Mouse (Mus musculus) cerebellum, adult 8-10 months (tissue): ENCODE measurements at regions not wholly inside any gene's neighbourhood (a gene's known extent, or its start where the extent isn't known, plus 50 kb on each side); places are given as distances from the start of the nearest gene placed in this dataset.

Experiments used
- DNase-seq: peaks from one replicate; pipeline ENCODE4 v3.0.0; 2022

DNA sequence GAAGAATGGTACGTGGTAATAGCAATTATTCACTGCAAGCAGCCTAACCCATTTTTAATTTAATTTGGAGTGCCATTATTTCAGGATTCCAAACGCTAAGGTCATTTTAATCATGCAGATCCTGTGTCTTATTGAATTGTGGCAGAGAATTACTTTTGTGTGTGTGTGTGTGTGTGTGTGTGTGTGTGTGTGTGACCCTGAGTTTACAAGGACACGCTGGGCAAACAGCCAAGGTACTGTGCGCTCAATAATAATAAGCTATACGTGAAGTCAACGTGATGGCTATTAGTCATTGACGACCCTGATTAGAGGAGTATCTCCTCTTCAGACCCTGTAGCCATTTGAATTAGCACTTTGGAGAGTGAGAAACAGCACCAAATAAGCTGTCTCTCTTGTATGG lies 144.1 kb downstream of the Klf7 start:
- DNase-seq: no peak

GRCm38 (mm10) chr1:63977302-63977888 lies 144.7 kb downstream of the Klf7 start:
- no peak for DNase-seq

DNA sequence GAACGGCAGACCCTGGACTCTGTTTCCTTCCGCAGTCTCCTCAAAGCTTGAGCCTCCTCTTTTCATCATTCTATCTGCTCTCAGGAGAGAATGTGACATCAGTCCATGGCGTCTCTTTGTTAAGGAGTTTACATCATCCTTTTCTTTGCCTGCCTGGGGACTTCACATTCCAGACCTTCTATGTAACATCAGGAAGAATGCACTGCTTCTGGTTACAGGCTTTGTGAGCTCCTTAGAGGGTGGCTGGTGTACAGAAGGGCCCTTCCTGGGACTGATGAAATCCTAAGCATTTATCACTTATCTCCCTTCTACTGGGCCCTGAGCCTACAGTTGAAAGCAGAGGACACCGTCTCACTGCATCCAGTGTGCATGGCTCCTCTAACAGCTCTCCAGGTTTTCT lies 145.2 kb downstream of the Klf7 start:
- DNase-seq: no peak

GRCm38 (mm10) chr1:63967849-63968248 lies 154.2 kb downstream of the Klf7 start:
- DNase-seq: no peak

DNA sequence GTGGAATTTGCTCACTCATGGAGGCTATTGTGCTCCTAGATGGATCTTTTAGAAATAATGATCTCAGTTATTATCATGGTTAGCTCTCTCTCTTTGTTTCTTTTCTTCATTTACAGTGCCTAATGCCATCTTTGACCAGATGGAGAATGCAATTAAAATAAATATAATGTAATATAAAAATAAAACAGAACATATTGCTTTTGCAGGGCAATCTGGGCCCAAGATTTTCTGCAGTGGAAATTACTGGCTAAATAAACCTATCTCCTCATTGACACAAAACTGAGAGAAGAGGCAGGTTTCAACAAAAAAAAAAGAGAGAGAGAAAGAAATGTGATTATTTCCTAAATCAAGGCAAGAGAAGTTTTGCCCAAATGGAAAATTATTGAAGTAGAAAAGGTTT lies 156.6 kb downstream of the Klf7 start:
- no peak for DNase-seq

- no peak for DNase-seq
Observed at GRCm38 (mm10) chr1:63964519-63964918, 157.6 kb downstream of the Klf7 start.

DNA sequence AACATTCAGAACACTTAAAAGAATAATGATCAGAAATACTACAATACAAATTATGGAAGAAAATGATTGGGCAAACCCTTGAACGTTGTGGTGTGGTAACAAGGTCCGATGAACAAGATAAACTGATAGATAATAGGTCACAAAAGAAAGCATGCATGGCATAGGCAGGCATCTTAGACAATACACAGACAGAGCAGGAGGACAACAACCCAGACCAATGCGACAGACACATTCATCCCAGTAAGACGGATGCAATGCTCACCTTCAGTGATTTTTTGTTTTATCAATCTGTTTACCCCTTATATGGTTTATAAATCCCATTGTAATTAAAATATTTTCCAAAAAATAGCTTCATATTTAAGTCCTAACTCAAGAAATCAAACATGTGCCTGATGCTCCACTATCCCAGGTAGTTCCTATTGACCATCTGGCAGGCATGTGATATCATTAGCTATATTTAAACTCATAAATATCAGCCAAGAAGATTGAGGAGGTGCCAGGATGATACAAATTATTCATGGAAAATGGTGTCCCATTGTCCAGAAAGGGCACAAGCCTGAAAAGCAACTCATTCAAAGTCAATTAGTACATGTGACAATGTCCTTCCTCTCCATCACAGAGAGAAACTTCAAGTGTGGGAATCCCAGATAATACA lies 166.3 kb downstream of the Klf7 start:
- DNase-seq: peak; percentile 66

DNA sequence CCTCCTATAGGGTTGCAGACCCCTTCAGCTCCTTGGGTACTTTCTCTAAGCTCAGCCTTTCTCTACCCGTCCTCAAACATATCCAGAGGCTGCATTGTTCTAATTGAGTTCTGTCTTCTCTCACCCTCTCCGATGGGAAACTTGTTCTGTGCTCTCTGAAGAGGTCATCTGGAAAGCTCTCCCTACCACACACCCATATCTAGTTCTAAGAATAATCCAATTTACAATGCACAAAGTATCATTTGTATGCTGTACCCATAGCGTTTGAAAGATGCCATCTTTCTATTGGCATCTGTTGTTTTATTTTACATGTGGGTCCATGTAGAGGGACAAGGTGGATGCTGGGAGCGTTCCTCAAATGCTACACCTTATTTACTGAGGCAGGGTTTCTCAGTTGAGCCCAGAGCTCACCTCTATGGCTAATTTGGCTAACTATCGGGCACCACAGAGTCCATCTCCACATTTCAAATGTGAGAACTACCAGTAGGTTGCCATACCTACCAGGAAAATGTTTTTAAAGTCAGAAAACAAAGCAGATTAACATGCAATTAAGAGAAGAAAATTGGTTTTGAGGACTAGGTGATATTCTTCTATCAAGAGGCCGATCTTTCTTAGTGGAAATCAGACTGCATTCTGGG lies 167.1 kb downstream of the Klf7 start:
- no peak for DNase-seq

GRCm38 (mm10) chr1:63954172-63954571 lies 167.9 kb downstream of the Klf7 start:
- no peak for DNase-seq

DNA sequence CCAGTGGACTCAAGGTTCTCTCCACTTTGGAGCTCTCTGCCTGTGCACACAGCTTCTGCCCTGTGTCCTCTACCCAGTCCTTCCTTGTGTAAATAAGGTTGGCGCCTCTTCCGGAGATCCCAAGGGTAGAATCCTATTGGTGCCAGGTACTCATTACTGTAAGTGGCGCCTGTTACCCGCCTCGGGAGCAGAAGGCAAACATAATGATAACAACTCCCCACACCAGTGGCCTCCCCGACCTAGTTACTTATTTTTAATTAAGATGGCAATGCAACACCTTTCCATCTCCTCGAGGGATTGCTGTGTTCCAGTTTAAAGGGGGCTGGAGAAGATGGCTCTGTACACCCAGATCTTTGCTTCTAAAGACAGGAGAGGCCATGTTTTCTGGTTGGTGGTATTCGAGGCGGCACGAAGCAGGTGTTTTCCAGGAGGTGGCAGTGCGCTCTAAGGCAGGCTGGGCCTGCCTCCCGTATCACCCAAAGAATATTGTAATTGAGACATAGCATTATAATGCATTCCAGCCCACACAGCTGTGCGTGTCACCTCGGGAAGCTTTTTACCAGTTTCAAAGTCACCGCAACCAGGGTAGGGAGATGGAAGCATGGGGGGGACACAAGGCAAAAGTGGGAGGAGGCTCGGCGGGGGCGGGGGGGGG lies 168.7 kb downstream of the Klf7 start:
- DNase-seq: peak; percentile 43

DNA sequence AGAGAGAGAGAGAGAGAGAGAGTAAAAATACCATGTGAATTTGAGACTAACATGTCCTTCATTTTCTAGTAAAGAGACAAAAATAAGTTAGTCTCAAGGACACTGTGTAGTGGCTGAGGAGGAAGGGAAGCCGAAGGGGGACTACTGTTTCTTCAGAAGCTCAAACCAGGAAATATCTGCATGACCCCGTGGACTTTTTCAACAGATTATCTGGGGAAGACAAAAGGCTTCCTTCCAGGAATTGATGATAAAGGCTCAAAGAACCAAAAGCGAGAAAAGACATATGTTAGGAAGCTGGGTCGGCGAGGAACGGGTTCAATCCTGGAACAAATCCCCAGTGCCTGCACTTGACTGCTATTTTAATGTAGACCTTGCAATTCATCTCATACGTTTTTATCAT lies 170.4 kb downstream of the Klf7 start:
- DNase-seq: no peak

GRCm38 (mm10) chr1:63947278-63947677 lies 174.8 kb downstream of the Klf7 start:
- no peak for DNase-seq

DNA sequence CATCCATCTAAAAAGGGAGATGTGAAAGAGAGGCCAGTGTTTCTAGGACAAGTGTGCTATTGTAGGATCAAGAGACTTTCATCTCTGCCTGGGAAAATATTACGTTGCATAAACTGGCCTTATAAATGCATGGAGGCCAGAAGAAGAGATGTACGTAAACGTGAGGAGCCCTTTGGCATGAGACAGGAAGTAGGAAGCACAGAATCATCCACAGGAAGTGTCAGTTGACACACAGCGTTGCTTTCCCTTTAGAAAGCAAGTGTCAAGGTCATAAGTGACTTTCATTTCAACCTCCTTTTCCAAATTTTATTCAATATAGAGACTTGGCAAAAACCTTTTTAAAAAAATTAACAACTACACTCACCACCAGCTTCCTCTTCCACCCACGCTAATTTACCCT lies 175.2 kb downstream of the Klf7 start:
- DNase-seq: no peak

DNA sequence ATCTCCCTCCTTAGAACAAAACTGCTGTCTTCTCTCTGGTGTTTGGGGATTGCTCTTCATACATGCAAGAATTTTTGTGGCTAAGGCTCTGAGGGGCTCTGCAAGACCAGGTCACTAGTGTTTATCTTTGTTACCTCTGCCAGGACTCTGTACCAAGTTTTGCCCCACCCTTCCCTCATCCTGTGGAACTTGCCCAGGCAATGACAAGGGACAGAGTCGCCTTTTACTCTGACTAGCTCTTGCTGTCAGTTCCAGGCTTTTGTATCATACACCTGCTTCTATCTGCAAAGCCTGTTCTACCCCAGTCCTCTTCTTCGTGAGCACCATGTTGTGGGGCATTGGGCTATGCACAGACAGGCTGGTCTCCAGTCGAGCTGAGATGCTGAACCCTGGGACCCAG lies 175.7 kb upstream of the 4933402D24Rik start:
- DNase-seq: no peak

GRCm38 (mm10) chr1:63938416-63938815 lies 169.3 kb upstream of the 4933402D24Rik start:
- DNase-seq: no peak

- DNase-seq: no peak
Observed at GRCm38 (mm10) chr1:63937480-63937879, 168.4 kb upstream of the 4933402D24Rik start.

DNA sequence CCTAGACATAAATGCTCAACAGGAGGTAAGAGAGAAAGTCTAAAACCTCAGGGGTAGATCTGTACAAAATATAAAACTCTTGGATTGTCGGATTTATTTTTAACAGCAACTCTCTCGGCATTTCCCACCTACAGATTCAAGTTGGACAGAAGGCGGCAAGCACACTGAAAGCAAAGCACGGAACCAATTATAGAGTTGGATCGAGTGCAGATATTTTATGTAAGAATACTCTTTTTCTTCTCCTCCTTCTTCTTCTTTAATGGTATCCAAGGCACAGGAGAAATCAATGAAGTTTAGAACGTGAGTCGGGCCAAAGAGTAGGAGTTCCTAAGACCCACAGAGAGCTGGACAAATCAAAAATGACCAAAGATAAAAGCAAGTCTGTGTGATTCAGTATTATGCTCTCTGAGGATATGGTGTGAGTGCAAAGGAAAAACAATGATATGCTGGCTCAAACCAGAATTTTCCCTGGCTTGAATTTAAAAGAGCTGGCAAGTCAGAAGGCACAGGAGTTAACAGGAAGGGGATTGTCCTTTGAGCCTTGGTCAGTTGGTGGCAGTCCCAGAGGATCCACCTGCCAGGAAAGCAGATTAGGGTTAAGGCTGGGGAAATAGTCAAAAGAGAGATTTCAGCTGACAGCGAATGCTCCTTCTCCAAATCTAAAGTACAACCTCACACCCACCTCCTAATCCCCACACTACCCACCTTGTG lies 165.7 kb upstream of the 4933402D24Rik start:
- no peak for DNase-seq

DNA sequence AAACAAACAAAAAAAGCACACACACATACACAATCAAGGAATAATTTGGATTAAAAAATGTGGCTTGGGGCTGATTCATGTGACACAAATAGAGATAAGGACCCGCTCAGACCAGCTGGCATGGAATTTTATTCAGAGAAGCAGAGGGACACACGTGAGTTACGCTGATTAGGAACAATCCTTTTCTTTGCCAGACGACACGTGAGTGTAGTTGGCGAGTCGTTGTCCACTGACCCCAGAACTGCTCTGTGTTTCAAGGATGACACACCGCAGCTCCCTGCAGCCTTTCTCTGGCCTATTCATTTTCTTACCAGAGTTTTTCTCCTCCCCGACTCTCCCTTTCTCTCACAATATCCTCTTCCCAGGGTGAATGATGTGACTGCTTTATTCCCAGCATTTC lies 163.4 kb upstream of the 4933402D24Rik start:
- DNase-seq: no peak

DNA sequence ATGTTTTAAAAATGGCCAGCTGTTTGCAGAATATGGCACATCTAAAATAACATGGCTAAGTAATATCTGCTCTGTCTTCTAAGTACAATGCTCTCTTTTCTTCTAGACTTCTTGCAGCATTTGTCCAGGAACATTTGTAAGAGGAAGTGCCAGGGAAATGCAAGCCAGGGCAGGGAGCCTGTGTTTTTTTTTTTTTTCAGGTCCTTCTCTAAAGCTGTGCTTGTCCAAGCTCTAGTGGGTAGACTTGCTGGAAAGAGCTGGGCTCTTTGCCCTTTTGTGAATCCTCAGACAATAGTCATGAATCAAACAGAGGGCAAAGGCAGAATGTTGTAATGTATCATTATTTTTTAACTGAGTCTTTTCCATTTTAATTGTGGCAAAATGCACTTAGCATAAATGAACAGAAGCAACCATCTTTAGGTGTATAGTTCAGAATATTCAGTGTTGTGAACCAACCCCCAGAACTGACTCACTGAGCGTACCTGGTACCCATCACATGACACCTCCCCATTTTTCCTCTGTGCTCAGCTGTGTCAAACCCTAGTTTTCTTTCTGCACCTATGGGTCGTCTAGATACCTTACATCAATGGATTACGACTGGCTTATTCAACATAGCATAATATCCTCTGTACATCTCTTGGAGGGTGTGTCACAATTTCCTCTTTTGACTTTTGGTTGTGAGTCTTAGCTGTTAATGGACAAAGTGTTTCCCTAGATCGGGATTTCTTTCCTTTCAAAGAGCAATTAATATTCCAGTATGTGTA lies 160.5 kb upstream of the 4933402D24Rik start:
- DNase-seq: peak; percentile 40

- peak; percentile 55 for DNase-seq
Observed at GRCm38 (mm10) chr1:63928850-63929249, 159.8 kb upstream of the 4933402D24Rik start.

DNA sequence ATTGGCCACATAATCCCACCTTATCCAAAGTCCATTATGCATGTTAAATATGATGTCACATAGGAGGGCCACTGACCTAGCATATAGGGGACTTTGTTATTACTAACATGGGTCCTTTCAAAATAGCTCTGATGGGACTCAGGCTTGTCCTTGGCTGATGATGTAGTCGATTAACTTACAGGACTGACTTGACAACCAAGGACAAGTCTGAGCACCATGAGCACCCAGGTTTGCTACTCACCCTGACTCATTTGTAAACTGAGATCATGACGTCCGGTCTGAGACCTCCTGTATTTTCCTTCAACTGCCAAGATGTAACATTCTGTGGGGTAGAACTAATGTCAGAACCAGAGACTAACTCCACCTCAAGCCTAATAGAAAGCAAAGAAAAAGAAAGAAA lies 159.3 kb upstream of the 4933402D24Rik start:
- no peak for DNase-seq

- DNase-seq: no peak
Observed at GRCm38 (mm10) chr1:63920181-63920933, 151.3 kb upstream of the 4933402D24Rik start.
